Mouse (Mus musculus) midbrain, embryonic 15.5 days (tissue): ENCODE results near the gene Rtf2. TPM values are rescaled to one million over a fixed set of nuclear protein-coding genes. Genes with fewer than 3 reads are reported as not detected.

ENCODE experiments used
- ATAC-seq: fragments of 200-750 bp; cut with Nextera tagmentation; replicated peaks from 2 replicates; pipeline ENCODE4 v1.8.0; 2017; ENCODE audit warnings: moderate TSS enrichment
- H3K27ac ChIP-seq: fragments of 300-500 bp; sonication (generic); 2 replicates; pipeline ENCODE4 v1.5.1; 2015; ENCODE audit warnings: mild to moderate bottlenecking, inconsistent platforms
- H3K27me3 ChIP-seq: fragments of 300-500 bp; sonication (generic); replicated peaks from 2 replicates; pipeline ENCODE4 v1.6.1; 2015; ENCODE audit warnings: inconsistent platforms
- H3K36me3 ChIP-seq: fragments of 300-500 bp; sonication (generic); replicated peaks from 2 replicates; pipeline ENCODE4 v1.6.1; 2015; ENCODE audit warnings: inconsistent platforms
- H3K4me1 ChIP-seq: fragments of 300-500 bp; sonication (generic); 2 replicates; pipeline ENCODE4 v1.6.1; 2015; ENCODE audit warnings: inconsistent platforms
- H3K4me2 ChIP-seq: fragments of 300-500 bp; sonication (generic); 2 replicates; pipeline ENCODE4 v1.6.1; 2015; ENCODE audit warnings: inconsistent platforms, mild to moderate bottlenecking, moderate library complexity
- H3K4me3 ChIP-seq: fragments of 300-500 bp; sonication (generic); 2 replicates; pipeline ENCODE4 v1.5.1; 2015; ENCODE audit warnings: mild to moderate bottlenecking, inconsistent platforms
- H3K9ac ChIP-seq: fragments of 300-500 bp; sonication (generic); 2 replicates; pipeline ENCODE4 v1.6.1; 2015; ENCODE audit warnings: mild to moderate bottlenecking, inconsistent platforms
- H3K9me3 ChIP-seq: fragments of 300-500 bp; sonication (generic); 2 replicates; pipeline ENCODE4 v1.6.1; 2016; ENCODE audit warnings: inconsistent platforms
- WGBS: fragments of 180-500 bp; shearing (Covaris S2); methylation state at CpG from one replicate; pipeline ENCODE4 v1.1.7; 2015; ENCODE audit warnings: mixed read lengths; 5-methylcytosine and 5-hydroxymethylcytosine counted together
- polyA plus RNA-seq: library from polyadenylated mRNA; unstranded; fragments of >200 nt; fragmentation: Nextera tagmentation; extraction: Ambion mirVana; gene quantifications from 2 replicates; pipeline ENCODE4 v1.2.1, GENCODE M21; 2015

Rtf2 gene
- polyA plus RNA-seq, 1 experiment from 2014 or later: 98.0 TPM

GRCm38 (mm10) chr2:172473591-172473990, 33.2 kb downstream of the Rtf2 start:
- H3K27me3 ChIP-seq: peaks cover 4% of the 10 kb centered on the region; the same call in 1 of the 2 replicates
- no peak overlapping the region for H3K9ac ChIP-seq
- no peak overlapping the region for H3K4me3 ChIP-seq
- no peak overlapping the region for H3K27ac ChIP-seq
- ATAC-seq: no peak
- H3K36me3 ChIP-seq: peaks cover 8% of the 10 kb centered on the region; the same call in 1 of the 2 replicates
- H3K4me2 ChIP-seq: no peak overlapping the region
- WGBS: 64% methylated on average over 8 of the region's 8 CpGs
- H3K4me1 ChIP-seq: no peaks in the 10 kb centered on the region
- H3K9me3 ChIP-seq: no peaks in the 10 kb centered on the region

DNA sequence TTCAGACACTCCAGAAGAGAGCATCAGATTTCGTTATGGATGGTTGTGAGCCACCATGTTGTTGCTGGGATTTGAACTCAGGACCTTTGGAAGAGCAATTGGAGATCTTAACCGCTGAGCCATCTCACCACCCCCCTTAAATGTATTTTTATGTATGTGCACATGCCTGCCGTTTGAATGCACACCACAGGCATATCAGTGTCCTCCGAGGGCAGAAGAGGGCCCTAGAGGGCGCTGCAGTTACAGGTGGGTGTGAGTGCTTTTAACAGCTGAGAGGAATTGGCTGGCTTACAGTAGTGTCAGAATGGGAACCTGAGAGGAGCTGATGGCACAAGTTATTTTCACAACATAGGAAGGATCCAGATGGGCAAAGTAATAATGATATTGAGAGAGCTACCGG, 34.6 kb downstream of the Rtf2 start:
- Histone ChIP-seq H3K9me3 (no peaks in the 10 kb centered on the region), H3K4me3 (no peak overlapping the region), H3K4me1 (no peaks in the 10 kb centered on the region), H3K36me3 (no peaks in the 10 kb centered on the region), H3K9ac (no peak overlapping the region), H3K27ac (no peak overlapping the region), H3K4me2 (no peak overlapping the region), H3K27me3 (peaks cover 4% of the 10 kb centered on the region; the same call in 1 of the 2 replicates)
- WGBS: 35% methylated on average over 6 of the region's 6 CpGs
- ATAC-seq: no peak

DNA sequence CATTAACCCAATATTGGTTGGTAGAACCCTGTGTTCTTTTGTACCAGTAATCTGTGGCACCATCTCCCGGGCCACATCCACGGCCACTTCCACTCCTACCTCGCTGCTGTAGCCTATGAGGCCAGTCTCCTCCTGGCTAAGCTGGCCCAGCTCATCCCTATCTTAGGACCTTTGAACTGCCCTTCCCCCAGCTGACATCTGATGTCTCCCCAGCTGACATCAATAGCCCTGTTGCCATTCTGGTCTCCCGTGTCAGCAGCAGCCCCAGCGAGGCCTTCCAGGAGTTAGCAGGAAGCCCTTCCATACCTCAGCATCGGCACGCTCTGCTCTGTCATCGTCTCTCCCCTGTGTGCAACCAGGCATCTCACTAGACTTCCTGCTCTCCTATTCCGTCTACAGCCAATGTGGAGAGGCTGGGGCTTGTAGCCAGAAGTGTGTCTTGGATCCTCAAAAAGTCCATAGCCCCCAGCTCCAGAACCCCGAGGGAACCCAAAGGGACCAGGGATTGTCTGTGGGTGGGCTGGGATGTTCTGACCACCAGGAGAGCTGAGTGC, 36.4 kb downstream of the Rtf2 start:
- Histone ChIP-seq H3K4me1 (no peaks in the 10 kb centered on the region), H3K9ac (no peak overlapping the region), H3K27me3 (peaks cover 4% of the 10 kb centered on the region; the same call in 1 of the 2 replicates), H3K9me3 (no peaks in the 10 kb centered on the region), H3K4me3 (no peak overlapping the region), H3K4me2 (no peak overlapping the region), H3K27ac (no peak overlapping the region), H3K36me3 (no peaks in the 10 kb centered on the region)
- no peak for ATAC-seq
- 33% methylated on average over 10 of the region's 10 CpGs for WGBS

- ATAC-seq: no peak
- H3K4me1 ChIP-seq: no peaks in the 10 kb centered on the region
- H3K9ac ChIP-seq: no peak overlapping the region
- no peak overlapping the region for H3K27ac ChIP-seq
- H3K4me3 ChIP-seq: no peak overlapping the region
- H3K27me3 ChIP-seq: peaks cover 4% of the 10 kb centered on the region; the same call in 1 of the 2 replicates
- H3K9me3 ChIP-seq: no peaks in the 10 kb centered on the region
- H3K36me3 ChIP-seq: no peaks in the 10 kb centered on the region
- 28% methylated on average over 3 of the region's 3 CpGs for WGBS
- H3K4me2 ChIP-seq: no peak overlapping the region
Measured at GRCm38 (mm10) chr2:172477350-172477749, 37.0 kb downstream of the Rtf2 start.

- Histone ChIP-seq H3K27me3 (peaks cover 4% of the 10 kb centered on the region; the same call in 1 of the 2 replicates), H3K4me1 (no peaks in the 10 kb centered on the region), H3K4me3 (no peak overlapping the region), H3K4me2 (no peak overlapping the region), H3K9ac (no peak overlapping the region), H3K9me3 (no peaks in the 10 kb centered on the region), H3K36me3 (no peaks in the 10 kb centered on the region), H3K27ac (no peak overlapping the region)
- 4% methylated on average over 2 of the region's 2 CpGs for WGBS
- ATAC-seq: peak; percentile 54; the same call in 1 of the 2 replicates
Measured at GRCm38 (mm10) chr2:172477860-172478259, 37.5 kb downstream of the Rtf2 start.

GRCm38 (mm10) chr2:172480296-172480695, 39.9 kb downstream of the Rtf2 start:
- Histone ChIP-seq H3K27me3 (peaks cover 4% of the 10 kb centered on the region; the same call in 1 of the 2 replicates), H3K9me3 (no peaks in the 10 kb centered on the region), H3K4me1 (0 out of 2 replicates have a peak, but pooled peaks cover 3% of the 10 kb centered on the region), H3K9ac (no peak overlapping the region), H3K4me2 (no peak overlapping the region), H3K27ac (no peak overlapping the region), H3K36me3 (no peaks in the 10 kb centered on the region), H3K4me3 (no peak overlapping the region)
- ATAC-seq: no peak
- 68% methylated on average over 7 of the region's 7 CpGs for WGBS

- Histone ChIP-seq H3K27me3 (peaks cover 1% of the 10 kb centered on the region; the same call in 1 of the 2 replicates), H3K4me1 (0 out of 2 replicates have a peak, but pooled peaks cover 3% of the 10 kb centered on the region), H3K4me2 (no peak overlapping the region), H3K36me3 (no peaks in the 10 kb centered on the region), H3K9ac (no peak overlapping the region), H3K27ac (no peak overlapping the region), H3K4me3 (no peak overlapping the region), H3K9me3 (no peaks in the 10 kb centered on the region)
- 88% methylated on average over 16 of the region's 16 CpGs for WGBS
- ATAC-seq: no peak
Measured at GRCm38 (mm10) chr2:172481654-172482385, 41.5 kb downstream of the Rtf2 start.

DNA sequence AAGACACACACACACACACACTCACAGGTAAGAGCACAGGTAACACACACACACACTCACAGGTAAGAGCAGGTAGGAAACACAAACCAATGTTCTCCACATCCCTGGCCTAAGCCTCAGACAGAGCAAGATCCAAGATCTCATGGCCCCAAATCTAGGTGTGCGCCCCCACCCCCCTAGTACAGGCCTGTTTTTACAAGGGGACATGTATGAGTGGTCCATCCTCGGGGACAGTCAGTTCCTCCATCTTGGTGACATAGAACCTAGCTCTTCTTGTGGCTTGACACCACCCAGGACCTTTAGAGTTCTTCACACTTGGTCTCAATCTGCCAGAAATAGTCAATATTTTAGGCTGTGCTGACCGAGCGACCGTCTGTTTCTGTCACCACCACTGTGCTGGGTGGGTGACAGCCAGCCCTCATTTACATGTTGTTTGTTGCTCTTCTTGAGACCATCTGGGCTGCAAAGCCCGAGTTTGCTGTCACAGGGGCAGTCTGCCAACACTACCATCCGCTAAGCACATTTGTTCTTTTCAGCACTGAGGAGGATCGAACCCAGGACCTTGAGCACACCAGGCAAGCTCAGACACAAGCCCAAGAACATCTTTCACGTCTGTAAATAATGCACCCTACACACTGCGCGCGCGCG, 43.5 kb downstream of the Rtf2 start:
- Histone ChIP-seq H3K27ac (no peak overlapping the region), H3K9ac (no peak overlapping the region), H3K4me3 (no peak overlapping the region), H3K4me2 (no peak overlapping the region), H3K27me3 (no peaks in the 10 kb centered on the region), H3K36me3 (no peaks in the 10 kb centered on the region), H3K9me3 (no peaks in the 10 kb centered on the region), H3K4me1 (0 out of 2 replicates have a peak, but pooled peaks cover 3% of the 10 kb centered on the region)
- 79% methylated on average over 14 of the region's 14 CpGs for WGBS
- no peak for ATAC-seq

DNA sequence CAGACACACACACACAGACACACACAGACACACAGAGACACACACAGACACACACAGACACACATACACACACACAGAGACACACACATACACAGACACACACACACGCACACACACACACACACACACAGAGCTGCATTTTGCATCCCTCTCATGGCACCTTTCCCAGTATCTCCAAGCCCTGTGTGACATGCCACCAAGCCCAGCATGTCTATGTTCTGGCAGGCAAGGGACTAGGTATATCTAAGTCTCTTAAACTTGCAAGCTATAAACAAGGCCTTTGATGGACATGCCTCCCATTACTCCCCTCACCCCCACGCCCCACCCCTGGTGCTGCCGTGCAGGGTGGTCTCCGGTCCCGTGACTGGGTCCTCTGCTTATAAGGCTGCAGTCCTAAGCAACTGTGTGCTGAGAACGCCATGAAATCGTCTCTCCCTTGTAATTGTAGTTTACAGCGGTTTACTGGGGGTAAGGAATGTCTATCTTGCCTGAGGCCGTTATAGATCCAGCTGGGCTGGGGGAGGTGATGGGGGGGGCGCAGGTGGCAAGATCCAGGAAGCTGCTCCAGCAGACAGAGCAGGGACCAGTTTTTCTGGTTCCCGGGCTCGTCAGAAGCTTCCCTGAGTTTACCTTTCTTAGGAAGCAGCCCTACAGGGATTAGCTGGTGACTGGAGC, 44.5 kb downstream of the Rtf2 start:
- Histone ChIP-seq H3K9ac (no peak overlapping the region), H3K9me3 (no peaks in the 10 kb centered on the region), H3K4me2 (no peak overlapping the region), H3K36me3 (no peaks in the 10 kb centered on the region), H3K4me3 (no peak overlapping the region), H3K4me1 (0 out of 2 replicates have a peak, but pooled peaks cover 3% of the 10 kb centered on the region), H3K27me3 (no peaks in the 10 kb centered on the region), H3K27ac (no peak overlapping the region)
- 46% methylated on average over 12 of the region's 12 CpGs for WGBS
- no peak for ATAC-seq

DNA sequence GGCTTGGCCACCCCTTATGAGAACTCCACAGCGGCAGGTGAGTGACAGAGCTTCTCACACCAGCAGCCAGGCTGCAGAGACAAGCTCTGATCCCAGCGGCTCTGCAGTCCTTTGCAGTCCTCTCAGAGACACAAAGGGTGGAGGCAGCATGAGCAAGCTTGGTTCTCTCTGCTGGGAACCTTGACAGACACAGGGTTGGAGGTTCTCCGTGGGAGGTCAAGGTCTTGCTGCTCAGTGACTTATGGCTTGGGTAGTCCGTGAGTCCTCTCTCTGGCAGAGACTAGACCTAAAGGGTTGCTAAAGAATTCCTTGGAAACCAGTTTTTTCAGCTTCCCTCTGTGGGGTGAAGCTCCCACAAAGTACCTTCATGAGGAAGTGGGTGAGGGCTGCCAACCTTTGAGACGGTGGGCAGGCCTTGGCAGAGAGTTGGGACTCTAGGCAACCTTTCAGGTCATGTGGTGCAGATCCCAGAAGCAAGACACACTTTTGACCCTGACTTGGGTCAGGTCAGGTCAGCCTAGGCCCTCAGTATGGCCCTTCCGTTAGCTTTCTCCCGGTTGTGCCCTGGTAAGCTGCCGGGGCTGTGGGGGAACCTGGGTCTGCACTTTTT, 56.5 kb downstream of the Rtf2 start:
- H3K4me1 ChIP-seq: no peaks in the 10 kb centered on the region
- H3K27me3 ChIP-seq: no peaks in the 10 kb centered on the region
- no peak overlapping the region for H3K4me3 ChIP-seq
- no peak overlapping the region for H3K4me2 ChIP-seq
- no peaks in the 10 kb centered on the region for H3K9me3 ChIP-seq
- no peak for ATAC-seq
- H3K27ac ChIP-seq: no peak overlapping the region
- WGBS: 75% methylated on average over 8 of the region's 8 CpGs
- no peaks in the 10 kb centered on the region for H3K36me3 ChIP-seq
- H3K9ac ChIP-seq: no peak overlapping the region

GRCm38 (mm10) chr2:172498823-172499222, 58.5 kb downstream of the Rtf2 start:
- Histone ChIP-seq H3K9ac (no peak overlapping the region), H3K9me3 (no peaks in the 10 kb centered on the region), H3K36me3 (no peaks in the 10 kb centered on the region), H3K4me1 (no peaks in the 10 kb centered on the region), H3K4me3 (no peak overlapping the region), H3K27me3 (no peaks in the 10 kb centered on the region), H3K27ac (no peak overlapping the region), H3K4me2 (no peak overlapping the region)
- 51% methylated on average over 3 of the region's 3 CpGs for WGBS
- no peak for ATAC-seq
